Mouse (Mus musculus): ENCODE measurements at regions not wholly inside any gene's neighbourhood (a gene's known extent, or its start where the extent isn't known, plus 50 kb on each side); places are given as distances from the start of the nearest gene placed in this dataset.

- H3K79me2 ChIP-seq (replicated peaks; ENCODE audit: control insufficient read depth, extremely low read depth, insufficient read depth, poor library complexity, severe bottlenecking) = no peaks in the 10 kb centered on the region
- DNase-seq (ENCODE audit: extremely low read depth) = no peak
- no peak overlapping the region for H3K27ac ChIP-seq (ENCODE audit: insufficient read depth, low read depth)
- no peak overlapping the region for H3K9ac ChIP-seq (ENCODE audit: insufficient read depth, low read depth)
- dilution Hi-C loops (cut with MboI; ENCODE audit: extremely low pct_ligation_motif_present, extremely low pct_unique_long_range_greater_than_20kb, low sequenced_read_pairs) (no loop called here), in situ Hi-C loops (cut with MboI; ENCODE audit: low pct_ligation_motif_present, low pct_unique_long_range_greater_than_20kb, low sequenced_read_pairs) (no loop called here)
- peaks cover 28 to 46% of the 10 kb centered on the region in 2 experiments for H3K4me1 ChIP-seq (ENCODE audit: control insufficient read depth in 1 of 2, insufficient read depth in 2 of 2)
- no peaks in the 10 kb centered on the region for H3K36me3 ChIP-seq (replicated peaks in 1 of 2; ENCODE audit: control insufficient read depth in 1 of 2, insufficient read depth in 1 of 2, low read length in 1 of 2)
- H3K9me3 ChIP-seq (replicated peaks; ENCODE audit: low read length) = peaks cover 7% of the 10 kb centered on the region
- H3K4me3 ChIP-seq (replicated peaks in 1 of 3; ENCODE audit: low read depth in 2 of 3, low read length in 2 of 3, poor library complexity in 1 of 3) = peak overlapping the region in 1 of 3 experiments; percentile 31
- TF ChIP-seq IRF4 (IDR thresholded peaks at IDR 0.05; ENCODE audit: low read depth, low read length) = no peak
- TF ChIP-seq MAX (IDR thresholded peaks at IDR 0.05; ENCODE audit: low read length) = no peak
- TF ChIP-seq EP300 (IDR thresholded peaks at IDR 0.05; ENCODE audit: low read length) = no peak
- no peak overlapping the region for H3K4me2 ChIP-seq (ENCODE audit: insufficient read depth, low read depth, poor library complexity, severe bottlenecking)
- peaks cover 16% of the 10 kb centered on the region for H3K27me3 ChIP-seq (replicated peaks)
Observed at GRCm38 (mm10) chr9:61000232-61000631, 205.9 kb downstream of the Uaca start.

- dilution Hi-C loops (cut with MboI; ENCODE audit: extremely low pct_ligation_motif_present, extremely low pct_unique_long_range_greater_than_20kb, low sequenced_read_pairs) = no loop called here
Observed at GRCm38 (mm10) chr9:61002572-61002971, 208.2 kb downstream of the Uaca start.

GRCm38 (mm10) chr9:61008446-61008845 is 214.1 kb downstream of the Uaca start:
- no peak for DNase-seq (ENCODE audit: extremely low read depth)
- in situ Hi-C loops (cut with MboI; ENCODE audit: low pct_ligation_motif_present, low pct_unique_long_range_greater_than_20kb, low sequenced_read_pairs) = no loop called here
- TF ChIP-seq TCF12 (IDR thresholded peaks at IDR 0.05; ENCODE audit: low read depth, low read length) (no peak), USF1 (IDR thresholded peaks at IDR 0.05; ENCODE audit: low read depth, low read length) (no peak), NRF1 (IDR thresholded peaks at IDR 0.05; ENCODE audit: low read depth, low read length) (no peak), ETS1 (conservative IDR thresholded peaks at IDR 0.05; ENCODE audit: low read depth, low read length) (no peak), POLR2AphosphoS2 (IDR thresholded peaks at IDR 0.05; ENCODE audit: low read depth, low read length) (no peak), ZMIZ1 (IDR thresholded peaks at IDR 0.05; ENCODE audit: low read depth, low read length) (no peak), PAX5 (IDR thresholded peaks at IDR 0.05; ENCODE audit: low read length) (no peak), MEF2A (IDR thresholded peaks at IDR 0.05; ENCODE audit: borderline replicate concordance, low read depth, low read length) (no peak), GABPA (IDR thresholded peaks at IDR 0.05; ENCODE audit: insufficient replicate concordance, low read depth, low read length) (no peak)
- dilution Hi-C loops (cut with MboI; ENCODE audit: extremely low pct_ligation_motif_present, extremely low pct_unique_long_range_greater_than_20kb, low sequenced_read_pairs) = no loop called here
- Histone ChIP-seq H3K9ac (ENCODE audit: insufficient read depth, low read depth) (no peak overlapping the region), H3K4me1 (ENCODE audit: control insufficient read depth in 1 of 2, insufficient read depth in 2 of 2) (peaks cover 8 to 19% of the 10 kb centered on the region in 2 experiments; a peak in 3 of 4 replicates), H3K4me3 (replicated peaks in 1 of 3; ENCODE audit: low read depth in 2 of 3, low read length in 2 of 3, poor library complexity in 1 of 3) (no peak overlapping the region), H3K36me3 (replicated peaks in 1 of 2; ENCODE audit: control insufficient read depth in 1 of 2, insufficient read depth in 1 of 2, low read length in 1 of 2) (no peaks in the 10 kb centered on the region), H3K9me3 (replicated peaks; ENCODE audit: low read length) (peaks cover 11% of the 10 kb centered on the region), H3K79me2 (replicated peaks; ENCODE audit: control insufficient read depth, extremely low read depth, insufficient read depth, poor library complexity, severe bottlenecking) (no peaks in the 10 kb centered on the region), H3K4me2 (ENCODE audit: insufficient read depth, low read depth, poor library complexity, severe bottlenecking) (no peak overlapping the region), H3K27ac (ENCODE audit: insufficient read depth, low read depth) (no peak overlapping the region), H3K27me3 (replicated peaks) (peaks cover 8% of the 10 kb centered on the region)

More at GRCm38 (mm10) chr9:61002572-61002971, 208.2 kb downstream of the Uaca start:
- no peak for TF ChIP-seq MYC (IDR thresholded peaks at IDR 0.05; ENCODE audit: low read depth, low read length)
- TF ChIP-seq RCOR1 (conservative IDR thresholded peaks at IDR 0.05; ENCODE audit: low read depth, low read length) = no peak
- no peak for TF ChIP-seq POLR2A (IDR thresholded peaks at IDR 0.05; ENCODE audit: low read depth, low read length)
- no peak for TF ChIP-seq ZC3H11A (IDR thresholded peaks at IDR 0.05; ENCODE audit: low read depth, low read length)
- no peak for TF ChIP-seq IRF4 (IDR thresholded peaks at IDR 0.05; ENCODE audit: low read depth, low read length)
- TF ChIP-seq NELFE (IDR thresholded peaks at IDR 0.05; ENCODE audit: low read depth, low read length) = no peak
- TF ChIP-seq BHLHE40 (IDR thresholded peaks at IDR 0.05; ENCODE audit: low read depth, low read length) = no peak
- no peak for TF ChIP-seq SIN3A (IDR thresholded peaks at IDR 0.05; ENCODE audit: low read length)
- no peak for TF ChIP-seq USF2 (conservative IDR thresholded peaks at IDR 0.05; ENCODE audit: low read depth, low read length)
- no peak for TF ChIP-seq MAFK (IDR thresholded peaks at IDR 0.05; ENCODE audit: insufficient replicate concordance, low read length)
- no peak for TF ChIP-seq POLR2AphosphoS2 (IDR thresholded peaks at IDR 0.05; ENCODE audit: low read depth, low read length)
- TF ChIP-seq HCFC1 (IDR thresholded peaks at IDR 0.05; ENCODE audit: low read depth, low read length) = no peak
- no peak for TF ChIP-seq CHD1 (IDR thresholded peaks at IDR 0.05; ENCODE audit: low read depth, low read length)
- no peak for TF ChIP-seq PAX5 (IDR thresholded peaks at IDR 0.05; ENCODE audit: low read length)
- no peak for TF ChIP-seq RAD21 (IDR thresholded peaks at IDR 0.05; ENCODE audit: low read depth, low read length)
- TF ChIP-seq NRF1 (IDR thresholded peaks at IDR 0.05; ENCODE audit: low read depth, low read length) = no peak
- H3K27me3 ChIP-seq (replicated peaks) = peaks cover 15% of the 10 kb centered on the region
- peaks cover 28 to 41% of the 10 kb centered on the region in 2 experiments for H3K4me1 ChIP-seq (ENCODE audit: control insufficient read depth in 1 of 2, insufficient read depth in 2 of 2)
- H3K4me2 ChIP-seq (ENCODE audit: insufficient read depth, low read depth, poor library complexity, severe bottlenecking) = no peak overlapping the region
- H3K79me2 ChIP-seq (replicated peaks; ENCODE audit: control insufficient read depth, extremely low read depth, insufficient read depth, poor library complexity, severe bottlenecking) = no peaks in the 10 kb centered on the region
- H3K27ac ChIP-seq (ENCODE audit: insufficient read depth, low read depth) = no peak overlapping the region
- in situ Hi-C loops (cut with MboI; ENCODE audit: low pct_ligation_motif_present, low pct_unique_long_range_greater_than_20kb, low sequenced_read_pairs) = no loop called here
- no peaks in the 10 kb centered on the region for H3K36me3 ChIP-seq (replicated peaks in 1 of 2; ENCODE audit: control insufficient read depth in 1 of 2, insufficient read depth in 1 of 2, low read length in 1 of 2)
- H3K4me3 ChIP-seq (replicated peaks in 1 of 3; ENCODE audit: low read depth in 2 of 3, low read length in 2 of 3, poor library complexity in 1 of 3) = no peak overlapping the region
- peaks cover 3% of the 10 kb centered on the region for H3K9me3 ChIP-seq (replicated peaks; ENCODE audit: low read length)
- DNase-seq (ENCODE audit: extremely low read depth) = no peak
- H3K9ac ChIP-seq (ENCODE audit: insufficient read depth, low read depth) = no peak overlapping the region
